Mouse (Mus musculus) fibroblast of lung, adult 2 months (primary cell): ENCODE measurements at regions not wholly inside any gene's neighbourhood (a gene's known extent, or its start where the extent isn't known, plus 50 kb on each side); places are given as distances from the start of the nearest gene placed in this dataset.

Experiments used
- DNase-seq: peaks from one replicate; pipeline ENCODE4 v3.0.0-alpha.2; 2011; ENCODE audit warnings: low read depth

DNA sequence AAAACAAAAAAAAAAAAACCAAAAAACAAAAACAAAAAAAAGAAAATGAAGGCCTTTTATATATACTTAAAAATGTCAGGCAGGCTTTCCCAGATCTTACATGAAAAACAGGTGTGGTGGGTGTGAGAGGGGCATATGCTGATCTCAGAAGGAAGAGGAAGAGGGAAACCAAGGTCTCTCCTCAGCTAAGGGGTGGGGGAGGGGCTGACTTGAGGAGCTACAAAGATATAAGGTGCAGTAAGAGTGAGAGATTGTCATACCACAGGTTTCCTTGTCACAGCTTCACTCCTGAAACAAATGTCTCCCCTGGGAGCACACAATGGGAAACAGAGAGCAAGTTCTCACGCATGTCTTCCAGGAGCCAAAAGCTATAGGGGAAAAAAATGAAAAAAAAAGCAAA lies 440.0 kb downstream of the Tns3 start:
- DNase-seq: no peak

DNA sequence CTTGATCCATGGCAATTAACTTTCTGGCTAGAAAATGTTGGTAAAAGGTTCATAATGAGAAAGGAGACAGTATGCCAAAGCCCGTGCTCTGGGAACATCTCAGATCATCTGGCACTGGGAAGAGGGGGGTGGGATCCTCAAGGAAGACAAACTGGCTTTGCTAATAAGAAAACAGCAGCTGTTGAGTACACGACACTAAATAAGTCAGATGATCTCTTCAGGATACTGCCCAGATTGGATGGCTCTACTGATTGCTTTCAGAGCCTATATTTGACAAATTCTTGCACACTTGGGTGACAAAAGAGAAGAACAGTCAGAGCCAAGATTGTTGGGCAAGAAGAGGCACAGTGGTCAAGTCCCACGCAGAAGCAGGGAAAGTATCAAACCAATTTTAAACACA lies 443.7 kb downstream of the Tns3 start:
- DNase-seq: no peak

DNA sequence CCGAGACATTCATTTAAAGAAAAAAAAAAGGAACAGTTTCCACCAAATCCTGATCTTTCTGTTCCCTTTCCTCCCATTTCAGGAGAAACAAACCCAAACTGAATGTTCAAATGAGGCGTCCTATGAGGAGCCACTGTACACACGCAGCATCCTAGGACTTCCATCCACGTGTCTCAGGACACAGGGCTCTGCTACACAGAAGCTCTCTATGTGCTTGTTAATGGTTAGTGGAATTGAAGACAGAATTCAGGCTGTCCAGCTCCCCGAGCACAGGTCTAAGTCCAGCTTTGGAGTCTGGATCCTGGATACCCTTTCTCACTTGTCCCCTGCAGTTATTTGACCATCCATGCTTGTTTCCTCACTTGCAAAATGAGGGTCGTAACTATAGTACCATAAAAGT lies 444.4 kb downstream of the Tns3 start:
- no peak for DNase-seq

DNA sequence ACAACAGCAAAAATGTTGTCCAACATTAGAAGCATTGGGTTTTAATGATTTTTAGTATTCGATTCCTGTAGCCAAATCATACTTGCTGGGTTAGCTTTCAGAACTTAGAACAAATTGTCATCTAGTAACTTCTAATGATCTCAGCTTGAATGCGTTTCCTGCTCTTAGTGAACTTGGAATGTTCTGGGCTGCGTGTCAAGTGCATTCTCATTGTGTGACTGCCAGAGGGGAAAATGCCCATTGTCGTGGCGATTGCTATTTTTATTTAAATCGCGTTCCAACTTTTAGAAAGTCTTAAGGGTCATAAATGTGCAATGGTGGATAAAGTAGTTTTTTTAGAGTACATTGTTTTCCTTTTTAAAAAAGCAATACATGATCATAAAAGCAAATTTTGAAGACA lies 448.7 kb downstream of the Tns3 start:
- DNase-seq: no peak

DNA sequence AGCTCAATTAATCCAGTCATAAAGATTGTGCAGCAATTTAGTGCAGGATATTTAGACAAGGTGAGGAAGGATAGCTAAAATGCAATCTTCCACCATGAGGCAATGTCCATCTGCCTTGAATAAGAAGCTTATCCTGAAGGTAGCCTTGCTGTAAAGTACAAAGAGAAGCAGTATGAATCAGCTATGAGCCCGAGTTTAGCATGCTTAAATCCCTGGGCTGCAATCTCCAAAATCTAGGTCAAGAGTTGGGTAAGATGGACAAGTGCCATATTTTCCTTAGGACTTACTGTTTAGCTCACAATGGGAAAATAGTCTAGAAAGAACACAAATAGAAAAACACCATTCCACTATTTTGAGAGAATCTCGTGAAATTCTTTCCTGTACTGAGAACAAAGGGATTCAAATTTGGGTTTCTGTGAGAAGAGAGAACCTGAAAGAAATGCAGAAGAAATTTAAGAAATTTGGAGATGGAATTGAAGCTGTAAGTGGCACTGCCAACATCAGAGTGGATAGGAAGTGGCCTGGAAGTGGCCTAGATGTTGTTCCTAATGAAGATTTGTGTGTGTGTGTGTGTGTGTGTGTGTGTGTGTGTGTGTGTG lies 449.9 kb downstream of the Tns3 start:
- peak; percentile 27 for DNase-seq

DNA sequence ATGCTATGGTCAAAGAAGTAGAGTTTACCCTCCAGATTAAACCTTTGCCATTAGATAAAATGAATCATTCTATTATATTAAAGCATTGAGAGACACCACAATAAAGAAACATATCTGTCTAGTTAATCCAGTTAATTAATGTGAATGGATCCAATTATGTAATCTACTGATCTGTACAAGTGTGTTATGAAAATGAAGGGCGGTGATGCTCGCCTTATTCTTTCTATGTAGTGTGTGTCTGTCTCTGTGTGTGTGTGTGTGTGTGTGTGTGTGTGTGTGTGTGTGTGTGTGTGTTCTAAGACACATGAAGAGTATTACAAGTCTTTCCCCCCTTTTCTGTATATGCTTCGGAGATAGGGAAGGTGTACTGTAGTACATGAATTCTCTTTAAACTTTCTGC lies 451.2 kb downstream of the Tns3 start:
- DNase-seq: no peak

DNA sequence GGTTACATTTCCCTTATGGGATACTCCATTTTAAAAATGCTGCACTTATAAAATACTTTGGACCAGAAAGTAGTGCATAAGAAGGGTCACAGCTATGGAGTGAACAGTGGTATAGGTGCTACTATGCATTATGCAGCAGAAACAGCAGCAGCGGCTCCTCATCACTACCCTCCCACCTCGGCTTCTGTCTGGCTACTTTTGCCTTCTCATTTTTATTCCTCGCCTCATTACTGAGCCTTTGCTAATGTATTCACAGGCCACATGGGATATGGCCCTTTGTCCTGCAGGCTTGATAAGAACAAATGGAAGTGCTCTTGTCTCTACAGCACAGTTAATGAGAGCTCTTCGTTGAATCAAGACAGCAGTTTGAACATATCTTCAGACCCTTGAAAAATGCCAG lies 451.6 kb downstream of the Tns3 start:
- no peak for DNase-seq

DNA sequence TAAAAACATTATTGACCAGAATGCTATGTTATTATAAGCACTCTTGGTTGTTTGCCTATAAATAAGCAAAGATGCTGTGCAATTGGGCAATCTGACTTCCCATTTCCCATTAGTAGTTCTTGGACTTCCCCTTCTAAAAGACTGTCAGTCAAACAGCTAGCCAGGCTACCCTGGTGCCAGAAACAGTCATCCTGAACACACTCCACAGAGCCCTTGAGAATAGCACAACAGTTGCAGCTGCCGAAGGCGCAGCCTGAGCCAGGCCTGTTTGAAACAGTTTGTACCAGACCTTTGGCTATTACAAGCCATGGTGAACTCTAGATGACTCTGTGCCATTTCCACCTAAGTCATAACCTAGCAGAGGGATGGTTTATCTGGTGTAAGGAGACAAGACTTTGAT lies 455.3 kb downstream of the Tns3 start:
- no peak for DNase-seq

DNA sequence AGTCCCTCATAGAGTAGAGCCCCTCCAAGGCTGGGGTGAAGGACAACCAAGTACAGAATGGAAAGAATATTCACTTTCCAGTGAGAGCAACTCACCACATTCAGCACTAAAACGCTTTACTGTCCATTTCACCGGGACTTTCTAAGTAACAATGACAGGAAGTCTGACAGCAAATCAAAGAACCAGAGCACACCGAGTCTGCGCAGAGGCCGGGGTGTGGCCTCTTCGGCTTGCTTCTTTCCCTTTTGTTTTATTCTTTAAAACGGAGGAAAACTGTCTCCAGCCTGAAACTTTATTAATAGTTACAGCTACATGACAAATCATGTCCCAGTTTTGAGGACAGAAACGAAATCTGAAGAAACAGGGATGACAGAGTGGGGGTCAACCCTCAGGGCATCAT lies 465.0 kb downstream of the Tns3 start:
- no peak for DNase-seq
